Mouse (Mus musculus) cerebellum, postnatal 10 days (tissue): Measurements from ENCODE around the gene Aldh5a1.

ENCODE experiments used
- DNase-seq, 2 experiments: peaks; one replicate each; pipeline ENCODE4 v3.0.0; 2021; ENCODE audit warnings: mixed read lengths in 2 of 2

Aldh5a1 gene

GRCm38 (mm10) chr13:24930591-24930990 lies 6.9 kb downstream of the Aldh5a1 start:
- DNase-seq, result no peak

- DNase-seq, result no peak
Measured at GRCm38 (mm10) chr13:24923991-24924390, 13.5 kb downstream of the Aldh5a1 start.

- DNase-seq, result no peak
Measured at GRCm38 (mm10) chr13:24921281-24921680, 16.2 kb downstream of the Aldh5a1 start.

- peak; percentile 75 to 81 for DNase-seq
Measured at GRCm38 (mm10) chr13:24920333-24920977, 17.0 kb downstream of the Aldh5a1 start.

GRCm38 (mm10) chr13:24915831-24916230 lies 21.6 kb downstream of the Aldh5a1 start:
- no peak for DNase-seq

- no peak for DNase-seq
Measured at GRCm38 (mm10) chr13:24914915-24915314, 22.5 kb downstream of the Aldh5a1 start.

- DNase-seq, result no peak
Measured at GRCm38 (mm10) chr13:24913576-24913975, 23.9 kb downstream of the Aldh5a1 start.

GRCm38 (mm10) chr13:24909112-24909511 lies 28.3 kb downstream of the Aldh5a1 start:
- no peak for DNase-seq

- no peak for DNase-seq
Measured at GRCm38 (mm10) chr13:24906831-24907570, 30.5 kb downstream of the Aldh5a1 start.

GRCm38 (mm10) chr13:24905422-24905821 lies 32.0 kb downstream of the Aldh5a1 start:
- DNase-seq, result no peak

GRCm38 (mm10) chr13:24903412-24903811 lies 34.0 kb downstream of the Aldh5a1 start:
- DNase-seq, result no peak

GRCm38 (mm10) chr13:24901916-24902315 lies 35.5 kb downstream of the Aldh5a1 start:
- DNase-seq, result no peak

- no peak for DNase-seq
Measured at GRCm38 (mm10) chr13:24893880-24894279, 43.6 kb downstream of the Aldh5a1 start.

- DNase-seq, result no peak
Measured at GRCm38 (mm10) chr13:24892516-24892915, 44.9 kb downstream of the Aldh5a1 start.

- no peak for DNase-seq
Measured at GRCm38 (mm10) chr13:24889554-24889953, 47.9 kb downstream of the Aldh5a1 start.

GRCm38 (mm10) chr13:24882411-24882810 lies 55.0 kb downstream of the Aldh5a1 start:
- peak; percentile 34 to 40 for DNase-seq

- no peak for DNase-seq
Measured at GRCm38 (mm10) chr13:24880704-24881103, 56.8 kb downstream of the Aldh5a1 start.

- DNase-seq, result no peak
Measured at GRCm38 (mm10) chr13:24880208-24880607, 57.3 kb downstream of the Aldh5a1 start.

- no peak for DNase-seq
Measured at GRCm38 (mm10) chr13:24879359-24880040, 58.0 kb downstream of the Aldh5a1 start.

GRCm38 (mm10) chr13:24868233-24868632 lies 69.2 kb downstream of the Aldh5a1 start:
- no peak for DNase-seq

- no peak for DNase-seq
Measured at GRCm38 (mm10) chr13:24867789-24868188, 69.7 kb downstream of the Aldh5a1 start.

GRCm38 (mm10) chr13:24866430-24867402 lies 70.7 kb downstream of the Aldh5a1 start:
- no peak for DNase-seq

GRCm38 (mm10) chr13:24862520-24862919 lies 74.9 kb downstream of the Aldh5a1 start:
- peak; percentile 59 to 62 for DNase-seq
